Mouse (Mus musculus) bone marrow macrophage, adult 2 months (primary cell): ENCODE data around the gene Cubn. TPM values are rescaled to one million over a fixed set of nuclear protein-coding genes. Genes with fewer than 3 reads are reported as not detected.
A peak's percentile ranks its signal among the peaks of the same experiment; 100 is the strongest.

Source experiments
- H3K27ac ChIP-seq: 2 replicates; pipeline ENCODE4 v1.5.1; 2012; ENCODE audit warnings: low read depth, low read length; ENCODE audit not compliant: insufficient read depth
- H3K4me1 ChIP-seq: 2 replicates; pipeline ENCODE4 v1.6.1; 2012; ENCODE audit warnings: low read length; ENCODE audit not compliant: control insufficient read depth, insufficient read depth
- H3K4me3 ChIP-seq: 2 replicates; pipeline ENCODE4 v1.5.1; 2012; ENCODE audit warnings: mild to moderate bottlenecking, low read length, moderate library complexity; ENCODE audit not compliant: insufficient read depth
- CTCF ChIP-seq: IDR thresholded peaks from 2 replicates; pipeline ENCODE4 v1.5.1; 2012; ENCODE audit warnings: low read depth, mild to moderate bottlenecking, low read length, moderate library complexity
- POLR2A ChIP-seq: IDR thresholded peaks from 2 replicates; pipeline ENCODE4 v1.6.1; 2012; ENCODE audit warnings: mild to moderate bottlenecking, low read depth, low read length, borderline replicate concordance
- polyA plus RNA-seq: library from polyadenylated mRNA; stranded (reverse); fragments of >200 nt; gene quantifications from 2 replicates; pipeline ENCODE4 v1.2.4, GENCODE M21; 2012; ENCODE audit not compliant: missing spikeins, insufficient read depth, insufficient read length

Cubn gene
- polyA plus RNA-seq, 1 experiment: 0.08 TPM

GRCm38 (mm10) chr2:13398955-13399354 is 92.7 kb downstream of the Cubn start:
- TF ChIP-seq CTCF: no peak
- no peak for TF ChIP-seq POLR2A
- Histone ChIP-seq H3K27ac (peak overlapping the region; percentile 17), H3K4me1 (peaks cover 23% of the 10 kb centered on the region), H3K4me3 (no peak overlapping the region)

GRCm38 (mm10) chr2:13398551-13398950 is 93.1 kb downstream of the Cubn start:
- H3K4me1 ChIP-seq: peaks cover 23% of the 10 kb centered on the region
- TF ChIP-seq POLR2A: no peak
- TF ChIP-seq CTCF: no peak
- H3K27ac ChIP-seq: no peak overlapping the region
- H3K4me3 ChIP-seq: no peak overlapping the region

- TF ChIP-seq POLR2A: no peak
- TF ChIP-seq CTCF: no peak
- peaks cover 23% of the 10 kb centered on the region for H3K4me1 ChIP-seq
- no peak overlapping the region for H3K27ac ChIP-seq
- H3K4me3 ChIP-seq: no peak overlapping the region
Measured at GRCm38 (mm10) chr2:13396124-13396540, 95.5 kb downstream of the Cubn start.

- Histone ChIP-seq H3K27ac (no peak overlapping the region), H3K4me1 (no peaks in the 10 kb centered on the region), H3K4me3 (no peak overlapping the region)
- TF ChIP-seq POLR2A (no peak), CTCF (no peak)
Measured at GRCm38 (mm10) chr2:13391018-13391417, 100.6 kb downstream of the Cubn start.

GRCm38 (mm10) chr2:13386631-13387030 is 105.0 kb downstream of the Cubn start:
- Histone ChIP-seq H3K27ac (no peak overlapping the region), H3K4me1 (peaks cover 6% of the 10 kb centered on the region), H3K4me3 (no peak overlapping the region)
- TF ChIP-seq POLR2A (no peak), CTCF (no peak)

GRCm38 (mm10) chr2:13385542-13386345 is 105.9 kb downstream of the Cubn start:
- Histone ChIP-seq H3K4me3 (no peak overlapping the region), H3K4me1 (peaks cover 6% of the 10 kb centered on the region), H3K27ac (no peak overlapping the region)
- TF ChIP-seq POLR2A (no peak), CTCF (no peak)

GRCm38 (mm10) chr2:13384775-13385541 is 106.7 kb downstream of the Cubn start:
- Histone ChIP-seq H3K4me3 (no peak overlapping the region), H3K4me1 (peaks cover 6% of the 10 kb centered on the region), H3K27ac (no peak overlapping the region)
- TF ChIP-seq POLR2A: no peak
- TF ChIP-seq CTCF: no peak

GRCm38 (mm10) chr2:13376166-13376565 is 115.4 kb downstream of the Cubn start:
- Histone ChIP-seq H3K4me1 (no peaks in the 10 kb centered on the region), H3K4me3 (no peak overlapping the region), H3K27ac (no peak overlapping the region)
- TF ChIP-seq CTCF (no peak), POLR2A (no peak)

GRCm38 (mm10) chr2:13373291-13373690 is 118.3 kb downstream of the Cubn start:
- Histone ChIP-seq H3K27ac (no peak overlapping the region), H3K4me1 (no peaks in the 10 kb centered on the region), H3K4me3 (no peak overlapping the region)
- TF ChIP-seq POLR2A: no peak
- no peak for TF ChIP-seq CTCF

GRCm38 (mm10) chr2:13372825-13373224 is 118.8 kb downstream of the Cubn start:
- H3K4me1 ChIP-seq: no peaks in the 10 kb centered on the region
- no peak overlapping the region for H3K27ac ChIP-seq
- TF ChIP-seq CTCF (no peak), POLR2A (no peak)
- H3K4me3 ChIP-seq: no peak overlapping the region
